Mouse (Mus musculus) cerebellum, adult 2 months (tissue): ENCODE data around the gene Tmem131. TPM values are rescaled to one million over a fixed set of nuclear protein-coding genes. Genes with fewer than 3 reads are reported as not detected.

Source experiments
- DNase-seq, 2 experiments: peaks; one replicate each; pipeline ENCODE4 v3.0.0; 2021
- H3K27ac ChIP-seq: fragments of 200-500 bp; 2 replicates; pipeline ENCODE4 v1.5.1; 2012; ENCODE audit warnings: low read length, control low read depth, inconsistent platforms; ENCODE audit not compliant: insufficient read depth
- H3K27me3 ChIP-seq: fragments of 200-500 bp; 2 replicates; pipeline ENCODE4 v1.6.1; 2012; ENCODE audit warnings: inconsistent platforms, mild to moderate bottlenecking, low read length, moderate library complexity; ENCODE audit not compliant: control insufficient read depth, insufficient read depth
- H3K4me1 ChIP-seq: fragments of 200-500 bp; 2 replicates; pipeline ENCODE4 v1.6.1; 2011; ENCODE audit warnings: low read length; ENCODE audit not compliant: control insufficient read depth, insufficient read depth
- H3K4me3 ChIP-seq: fragments of 200-500 bp; replicated peaks from 2 replicates; pipeline ENCODE3; 2011; ENCODE audit warnings: mild to moderate bottlenecking, low read depth, low read length, control low read depth; ENCODE audit not compliant: insufficient read depth
- CTCF ChIP-seq: fragments of 200-500 bp; IDR thresholded peaks from 2 replicates; pipeline ENCODE4 v1.5.1; 2011; ENCODE audit warnings: low read depth, mild to moderate bottlenecking, control low read depth, low read length, moderate library complexity, borderline replicate concordance; ENCODE audit not compliant: insufficient read depth
- POLR2A ChIP-seq: fragments of 200-500 bp; IDR thresholded peaks from 2 replicates; pipeline ENCODE4 v1.6.1; 2011; ENCODE audit warnings: low read length, control low read depth, borderline replicate concordance; ENCODE audit not compliant: insufficient read depth
- WGBS: fragments of 180-500 bp; shearing (Covaris S2); methylation state at CpG from one replicate; pipeline ENCODE4 v1.1.7; 2018; 5-methylcytosine and 5-hydroxymethylcytosine counted together
- polyA plus RNA-seq: library from polyadenylated mRNA; depleted of rRNA; stranded (reverse); fragments of >200 nt; gene quantifications from 2 replicates; pipeline ENCODE4 v1.2.3, GENCODE M21; 2012

Gene Tmem131
- polyA plus RNA-seq, 1 experiment, result 31.4 TPM

GRCm38 (mm10) chr1:36936567-36936966 lies 6.9 kb downstream of the Tmem131 start:
- DNase-seq, result no peak
- 69% methylated on average over 7 of the region's 7 CpGs for WGBS
- H3K4me1 ChIP-seq, result peaks cover 4% of the 10 kb centered on the region; the same call in 1 of the 2 replicates
- H3K27me3 ChIP-seq, result no peaks in the 10 kb centered on the region
- no peak overlapping the region for H3K4me3 ChIP-seq
- TF ChIP-seq POLR2A (no peak), CTCF (no peak)
- H3K27ac ChIP-seq, result no peak overlapping the region

GRCm38 (mm10) chr1:36934778-36935177 lies 8.7 kb downstream of the Tmem131 start:
- 49% methylated on average over 6 of the region's 6 CpGs for WGBS
- peaks cover 7% of the 10 kb centered on the region for H3K4me1 ChIP-seq
- H3K27me3 ChIP-seq, result no peaks in the 10 kb centered on the region
- no peak overlapping the region for H3K27ac ChIP-seq
- H3K4me3 ChIP-seq, result no peak overlapping the region
- no peak for TF ChIP-seq CTCF
- TF ChIP-seq POLR2A, result no peak
- DNase-seq, result no peak

- TF ChIP-seq POLR2A (no peak), CTCF (no peak)
- no peak for DNase-seq
- H3K4me1 ChIP-seq, result peaks cover 7% of the 10 kb centered on the region
- no peaks in the 10 kb centered on the region for H3K27me3 ChIP-seq
- no peak overlapping the region for H3K4me3 ChIP-seq
- 75% methylated on average over 8 of the region's 8 CpGs for WGBS
- no peak overlapping the region for H3K27ac ChIP-seq
These were observed 9.4 kb downstream of the Tmem131 start for GRCm38 (mm10) chr1:36933965-36934585.

GRCm38 (mm10) chr1:36932231-36932630 lies 11.2 kb downstream of the Tmem131 start:
- no peak overlapping the region for H3K4me3 ChIP-seq
- no peak overlapping the region for H3K27ac ChIP-seq
- DNase-seq, result no peak
- 84% methylated on average over 1 of the region's 1 CpGs for WGBS
- TF ChIP-seq POLR2A (no peak), CTCF (no peak)
- H3K27me3 ChIP-seq, result no peaks in the 10 kb centered on the region
- peaks cover 7% of the 10 kb centered on the region for H3K4me1 ChIP-seq

GRCm38 (mm10) chr1:36930911-36931310 lies 12.6 kb downstream of the Tmem131 start:
- Histone ChIP-seq H3K27me3 (no peaks in the 10 kb centered on the region), H3K27ac (no peak overlapping the region), H3K4me1 (peaks cover 7% of the 10 kb centered on the region), H3K4me3 (no peak overlapping the region)
- no peak for DNase-seq
- no peak for TF ChIP-seq POLR2A
- 70% methylated on average over 8 of the region's 8 CpGs for WGBS

GRCm38 (mm10) chr1:36929996-36930395 lies 13.5 kb downstream of the Tmem131 start:
- H3K27me3 ChIP-seq, result no peaks in the 10 kb centered on the region
- no peak overlapping the region for H3K27ac ChIP-seq
- WGBS, result 70% methylated on average over 2 of the region's 2 CpGs
- H3K4me3 ChIP-seq, result no peak overlapping the region
- TF ChIP-seq POLR2A (no peak), CTCF (no peak)
- H3K4me1 ChIP-seq, result peaks cover 7% of the 10 kb centered on the region
- no peak for DNase-seq

GRCm38 (mm10) chr1:36928357-36929330 lies 14.8 kb downstream of the Tmem131 start:
- Histone ChIP-seq H3K4me3 (no peak overlapping the region), H3K4me1 (peaks cover 3% of the 10 kb centered on the region), H3K27ac (no peak overlapping the region), H3K27me3 (no peaks in the 10 kb centered on the region)
- no peak for DNase-seq
- TF ChIP-seq CTCF (no peak), POLR2A (no peak)
- 84% methylated on average over 6 of the region's 6 CpGs for WGBS

GRCm38 (mm10) chr1:36927569-36927968 lies 15.9 kb downstream of the Tmem131 start:
- Histone ChIP-seq H3K4me3 (no peak overlapping the region), H3K27ac (no peak overlapping the region), H3K27me3 (no peaks in the 10 kb centered on the region), H3K4me1 (peaks cover 3% of the 10 kb centered on the region)
- no peak for DNase-seq
- 91% methylated on average over 2 of the region's 2 CpGs for WGBS
- TF ChIP-seq POLR2A, result no peak
- TF ChIP-seq CTCF, result no peak
